Mouse (Mus musculus) heart, embryonic 15.5 days (tissue): ENCODE data around the gene Il17re. TPM values are rescaled to one million over a fixed set of nuclear protein-coding genes. Genes with fewer than 3 reads are reported as not detected.
A peak's percentile ranks its signal among the peaks of the same experiment; 100 is the strongest.

Experiments used
- ATAC-seq: fragments of 200-750 bp; cut with Nextera tagmentation; replicated peaks from 2 replicates; pipeline ENCODE4 v1.8.0; 2017; ENCODE audit warnings: low read depth, moderate TSS enrichment; ENCODE audit not compliant: insufficient number of reproducible peaks, insufficient read depth, low FRiP score
- H3K27ac ChIP-seq: fragments of 300-500 bp; sonication (generic); 2 replicates; pipeline ENCODE4 v1.5.1; 2015; ENCODE audit warnings: mild to moderate bottlenecking, inconsistent platforms
- H3K27me3 ChIP-seq: fragments of 300-500 bp; sonication (generic); 2 replicates; pipeline ENCODE4 v1.6.1; 2015; ENCODE audit warnings: inconsistent platforms
- H3K36me3 ChIP-seq: fragments of 300-500 bp; sonication (generic); 2 replicates; pipeline ENCODE4 v1.6.1; 2015; ENCODE audit warnings: mild to moderate bottlenecking, inconsistent platforms
- H3K4me1 ChIP-seq: fragments of 300-500 bp; sonication (generic); replicated peaks from 2 replicates; pipeline ENCODE4 v1.6.1; 2015; ENCODE audit warnings: inconsistent platforms
- H3K4me2 ChIP-seq: fragments of 300-500 bp; sonication (generic); 2 replicates; pipeline ENCODE4 v1.6.1; 2015; ENCODE audit warnings: inconsistent platforms, mild to moderate bottlenecking, moderate library complexity
- H3K4me3 ChIP-seq: fragments of 300-500 bp; sonication (generic); 2 replicates; pipeline ENCODE4 v1.5.1; 2015; ENCODE audit warnings: mild to moderate bottlenecking, inconsistent platforms
- H3K9ac ChIP-seq: fragments of 300-500 bp; sonication (generic); 2 replicates; pipeline ENCODE4 v1.6.1; 2015; ENCODE audit warnings: mild to moderate bottlenecking, inconsistent platforms
- H3K9me3 ChIP-seq: fragments of 300-500 bp; sonication (generic); replicated peaks from 2 replicates; pipeline ENCODE4 v1.6.1; 2016; ENCODE audit warnings: inconsistent platforms
- WGBS: fragments of 180-500 bp; shearing (Covaris S2); methylation state at CpG from one replicate; pipeline ENCODE4 v1.1.7; 2015; ENCODE audit warnings: mixed read lengths; 5-methylcytosine and 5-hydroxymethylcytosine counted together
- polyA plus RNA-seq: library from polyadenylated mRNA; unstranded; fragments of >200 nt; fragmentation: Nextera tagmentation; extraction: Ambion mirVana; gene quantifications from 2 replicates; pipeline ENCODE4 v1.2.1, GENCODE M21; 2015

The Il17re gene
- polyA plus RNA-seq, 1 experiment from 2014 or later, result 1.4 TPM

DNA sequence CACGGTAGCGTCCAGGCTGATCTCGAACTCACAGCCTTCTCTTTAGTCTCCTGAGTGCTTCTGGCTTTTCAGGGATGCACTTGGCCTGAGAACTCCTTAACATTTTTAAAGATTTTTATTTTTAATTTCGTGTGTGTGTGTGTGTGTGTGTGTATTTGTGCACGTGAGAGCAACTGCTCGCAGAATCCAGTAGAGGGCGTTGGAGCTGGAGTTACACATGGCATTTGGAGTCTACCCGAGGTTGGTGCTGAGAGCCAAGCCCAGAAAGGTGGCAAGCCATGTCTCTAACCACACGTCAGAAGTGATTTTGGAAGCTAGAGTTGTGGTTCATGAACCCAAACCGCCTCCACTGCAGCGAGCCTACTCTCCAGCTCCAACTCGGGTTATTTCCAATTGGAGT is 15.2 kb upstream of the Il17re start:
- Histone ChIP-seq H3K9ac (peak overlapping the region; percentile 95), H3K4me3 (peak overlapping the region; percentile 96), H3K36me3 (peaks cover 15% of the 10 kb centered on the region), H3K27ac (peak overlapping the region; percentile 61; the same call in 1 of the 2 replicates), H3K4me1 (peaks cover 6% of the 10 kb centered on the region), H3K4me2 (peak overlapping the region; percentile 80), H3K9me3 (no peaks in the 10 kb centered on the region), H3K27me3 (no peaks in the 10 kb centered on the region)
- ATAC-seq, result no peak
- 44% methylated on average over 12 of the region's 12 CpGs for WGBS

DNA sequence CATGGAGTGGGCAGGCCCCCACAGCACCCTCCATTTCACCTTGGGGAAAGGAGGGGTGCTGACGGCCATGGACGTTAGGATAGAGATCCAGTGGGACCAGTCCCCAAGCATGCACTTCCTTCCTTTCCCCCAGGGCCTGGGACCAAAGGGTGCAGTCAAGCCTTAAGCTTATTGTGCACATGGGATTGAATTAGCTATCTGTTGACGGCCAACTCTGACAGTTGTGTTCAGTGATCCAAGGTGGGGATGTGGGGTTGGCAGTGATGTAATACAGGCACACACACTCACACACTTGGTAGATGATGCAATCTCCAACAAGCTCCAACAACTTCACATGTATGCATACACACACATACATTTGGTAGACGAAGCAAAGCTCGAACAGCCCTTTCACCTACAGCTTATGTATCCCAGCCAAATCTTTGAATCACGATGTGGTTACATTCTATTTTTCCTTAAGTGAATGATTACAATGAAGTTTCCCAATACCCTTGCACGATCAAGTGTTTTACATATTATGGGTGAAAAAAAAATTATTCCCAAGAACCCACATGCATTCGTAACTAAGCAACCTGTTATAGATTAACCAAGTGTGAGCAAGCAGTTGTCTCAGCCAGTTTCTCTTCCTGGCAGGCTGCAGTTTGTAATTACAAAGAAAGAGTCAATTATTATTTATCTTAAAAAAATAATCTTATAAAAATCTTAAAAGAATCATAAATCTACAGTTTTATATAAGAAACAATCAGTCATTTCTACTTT is 13.9 kb upstream of the Il17re start:
- Histone ChIP-seq H3K4me3 (no peak overlapping the region), H3K9me3 (no peaks in the 10 kb centered on the region), H3K9ac (no peak overlapping the region), H3K36me3 (peaks cover 21% of the 10 kb centered on the region), H3K4me1 (peaks cover 6% of the 10 kb centered on the region), H3K27ac (no peak overlapping the region), H3K4me2 (no peak overlapping the region), H3K27me3 (no peaks in the 10 kb centered on the region)
- WGBS, result 85% methylated on average over 8 of the region's 8 CpGs
- no peak for ATAC-seq

DNA sequence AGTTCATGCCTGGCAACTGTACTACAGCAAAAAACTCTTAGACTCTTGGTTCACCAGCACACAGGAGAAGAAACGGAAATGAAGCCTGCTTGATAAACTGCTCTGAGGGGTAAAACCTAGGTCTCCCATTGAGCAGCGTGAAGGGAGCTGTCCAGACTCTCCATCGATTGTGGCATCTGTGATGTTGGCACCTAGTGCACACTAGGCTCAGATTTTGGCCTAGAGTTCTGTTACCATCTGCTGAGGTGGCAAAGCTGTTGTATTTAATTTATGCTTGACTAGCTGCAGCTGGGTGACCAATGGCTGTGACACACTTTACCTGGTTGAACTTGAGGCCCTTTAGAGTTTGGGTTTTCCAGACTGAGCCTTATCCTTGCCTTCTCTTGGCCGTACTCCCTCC is 10.6 kb upstream of the Il17re start:
- no peak overlapping the region for H3K4me3 ChIP-seq
- H3K9ac ChIP-seq, result no peak overlapping the region
- no peaks in the 10 kb centered on the region for H3K27me3 ChIP-seq
- peaks cover 16% of the 10 kb centered on the region for H3K4me1 ChIP-seq
- peaks cover 21% of the 10 kb centered on the region for H3K36me3 ChIP-seq
- WGBS, result 91% methylated on average over 4 of the region's 4 CpGs
- H3K27ac ChIP-seq, result no peak overlapping the region
- no peak overlapping the region for H3K4me2 ChIP-seq
- H3K9me3 ChIP-seq, result no peaks in the 10 kb centered on the region
- no peak for ATAC-seq

DNA sequence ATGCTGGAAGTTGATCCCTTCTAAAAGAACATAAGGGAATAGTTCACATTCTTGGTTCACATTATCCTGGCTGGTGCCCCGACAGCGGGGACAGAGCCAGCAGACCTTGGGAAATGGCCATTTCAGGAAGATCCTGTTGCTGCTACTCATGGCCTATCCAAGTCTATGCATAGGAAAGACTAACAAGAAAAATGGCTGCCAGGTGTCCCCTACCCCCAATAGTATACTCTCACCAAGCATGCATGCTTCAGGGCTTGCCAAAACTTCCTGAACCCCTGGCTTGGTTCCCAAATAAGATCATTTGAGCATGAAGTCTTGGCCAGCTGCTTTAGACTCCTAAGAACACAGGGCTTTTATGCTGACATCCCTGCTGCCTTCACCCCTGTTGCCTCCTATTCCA is 6.4 kb upstream of the Il17re start:
- no peak for ATAC-seq
- no peak overlapping the region for H3K27ac ChIP-seq
- WGBS, result 53% methylated on average over 2 of the region's 2 CpGs

DNA sequence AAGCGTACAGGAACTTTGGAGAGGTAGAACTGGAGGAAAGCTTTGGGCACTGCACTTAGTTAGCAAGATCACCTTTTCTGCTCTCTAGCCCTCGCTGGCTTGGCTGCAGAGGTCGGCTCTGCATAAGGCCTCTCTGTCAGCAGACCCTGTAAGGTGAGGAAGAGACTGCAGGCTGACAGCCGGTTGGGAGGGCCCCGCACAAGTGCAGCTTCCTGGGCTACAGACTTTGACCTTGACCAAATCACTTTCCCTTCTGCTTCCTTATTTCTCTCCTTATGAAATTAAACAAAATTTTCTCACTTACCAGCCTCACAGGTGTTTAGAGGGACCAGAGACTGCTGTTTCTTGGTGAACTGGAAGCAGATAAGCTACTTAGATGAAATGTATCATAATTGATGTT is 3.3 kb upstream of the Il17re start:
- peaks cover 9% of the 10 kb centered on the region; the same call in 1 of the 2 replicates for H3K4me1 ChIP-seq
- H3K4me3 ChIP-seq, result no peak overlapping the region
- 44% methylated on average over 5 of the region's 5 CpGs for WGBS
- no peaks in the 10 kb centered on the region; the same call in 1 of the 2 replicates for H3K27me3 ChIP-seq
- no peak overlapping the region for H3K9ac ChIP-seq
- no peaks in the 10 kb centered on the region for H3K9me3 ChIP-seq
- H3K27ac ChIP-seq, result no peak overlapping the region
- ATAC-seq, result no peak
- no peaks in the 10 kb centered on the region for H3K36me3 ChIP-seq
- no peak overlapping the region for H3K4me2 ChIP-seq

More for the DNA sequence above, 6.4 kb upstream of the Il17re start:
- Histone ChIP-seq H3K4me1 (peaks cover 9% of the 10 kb centered on the region; the same call in 1 of the 2 replicates), H3K4me3 (no peak overlapping the region), H3K36me3 (peaks cover 19% of the 10 kb centered on the region), H3K4me2 (no peak overlapping the region), H3K27me3 (no peaks in the 10 kb centered on the region), H3K9me3 (no peaks in the 10 kb centered on the region), H3K9ac (no peak overlapping the region)

DNA sequence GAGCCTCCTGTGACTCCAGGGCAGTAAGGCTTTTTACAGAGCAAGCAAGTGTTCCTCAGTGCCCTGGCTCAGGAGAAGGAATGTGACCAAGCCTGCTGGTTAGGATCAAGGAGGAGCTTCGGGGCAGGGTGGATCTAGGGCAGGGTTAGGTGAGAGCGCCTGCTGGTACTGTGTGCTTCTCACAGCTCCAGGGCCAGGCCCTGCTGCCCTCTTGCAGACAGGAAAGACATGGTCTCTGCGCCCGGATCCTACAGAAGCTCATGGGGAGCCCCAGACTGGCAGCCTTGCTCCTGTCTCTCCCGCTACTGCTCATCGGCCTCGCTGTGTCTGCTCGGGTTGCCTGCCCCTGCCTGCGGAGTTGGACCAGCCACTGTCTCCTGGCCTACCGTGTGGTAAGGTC is 351 bp downstream of the Il17re start:
- Histone ChIP-seq H3K27me3 (no peaks in the 10 kb centered on the region; the same call in 1 of the 2 replicates), H3K27ac (no peak overlapping the region), H3K36me3 (no peaks in the 10 kb centered on the region), H3K4me3 (no peak overlapping the region), H3K4me2 (no peak overlapping the region), H3K4me1 (no peaks in the 10 kb centered on the region), H3K9ac (no peak overlapping the region), H3K9me3 (no peaks in the 10 kb centered on the region)
- 48% methylated on average over 10 of the region's 10 CpGs for WGBS
- no peak for ATAC-seq

DNA sequence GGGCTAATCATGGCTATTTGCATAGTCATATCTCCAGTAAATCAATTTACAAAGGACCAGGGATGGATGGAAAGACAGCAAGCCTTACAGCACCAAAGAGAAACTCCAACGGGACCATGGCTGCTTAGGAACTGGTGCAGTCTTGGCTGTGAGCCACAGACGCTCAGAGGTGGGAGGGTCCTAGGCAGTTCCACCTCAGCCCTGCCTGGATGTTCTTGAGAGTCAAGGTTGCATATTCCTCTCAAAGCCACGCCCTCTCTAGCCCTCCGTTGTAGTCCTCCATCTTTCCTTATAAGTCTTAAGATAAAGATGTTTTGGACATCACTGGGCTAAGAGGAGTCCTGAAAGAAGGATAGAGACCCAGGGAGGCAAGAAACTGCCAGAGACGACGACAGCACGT is 5.8 kb downstream of the Il17re start:
- no peaks in the 10 kb centered on the region for H3K9me3 ChIP-seq
- H3K4me3 ChIP-seq, result no peak overlapping the region
- H3K4me2 ChIP-seq, result no peak overlapping the region
- no peak overlapping the region for H3K27ac ChIP-seq
- no peaks in the 10 kb centered on the region for H3K27me3 ChIP-seq
- no peak for ATAC-seq
- H3K4me1 ChIP-seq, result peaks cover 3% of the 10 kb centered on the region
- no peaks in the 10 kb centered on the region for H3K36me3 ChIP-seq
- 62% methylated on average over 7 of the region's 7 CpGs for WGBS
- H3K9ac ChIP-seq, result no peak overlapping the region

DNA sequence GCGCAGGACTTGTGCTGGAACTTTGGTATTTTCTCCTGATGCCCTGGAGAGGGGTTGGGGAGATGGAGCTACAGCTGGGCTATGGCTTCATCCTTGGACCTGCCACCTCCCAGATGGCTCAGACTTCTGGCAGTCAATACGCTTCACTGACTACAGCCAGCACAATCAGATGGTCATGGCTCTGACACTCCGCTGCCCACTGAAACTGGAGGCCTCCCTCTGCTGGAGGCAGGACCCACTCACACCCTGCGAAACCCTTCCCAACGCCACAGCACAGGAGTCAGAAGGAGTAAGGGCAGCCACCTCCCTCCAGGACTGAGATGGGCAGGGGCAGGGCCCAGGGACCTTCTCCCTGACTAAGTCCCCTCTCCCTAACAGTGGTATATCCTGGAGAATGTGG is 7.3 kb downstream of the Il17re start:
- Histone ChIP-seq H3K9me3 (no peaks in the 10 kb centered on the region), H3K36me3 (no peaks in the 10 kb centered on the region), H3K4me1 (peaks cover 13% of the 10 kb centered on the region), H3K9ac (no peak overlapping the region), H3K4me2 (no peak overlapping the region), H3K4me3 (no peak overlapping the region), H3K27ac (no peak overlapping the region), H3K27me3 (peaks cover 12% of the 10 kb centered on the region)
- no peak for ATAC-seq
- 45% methylated on average over 5 of the region's 5 CpGs for WGBS

DNA sequence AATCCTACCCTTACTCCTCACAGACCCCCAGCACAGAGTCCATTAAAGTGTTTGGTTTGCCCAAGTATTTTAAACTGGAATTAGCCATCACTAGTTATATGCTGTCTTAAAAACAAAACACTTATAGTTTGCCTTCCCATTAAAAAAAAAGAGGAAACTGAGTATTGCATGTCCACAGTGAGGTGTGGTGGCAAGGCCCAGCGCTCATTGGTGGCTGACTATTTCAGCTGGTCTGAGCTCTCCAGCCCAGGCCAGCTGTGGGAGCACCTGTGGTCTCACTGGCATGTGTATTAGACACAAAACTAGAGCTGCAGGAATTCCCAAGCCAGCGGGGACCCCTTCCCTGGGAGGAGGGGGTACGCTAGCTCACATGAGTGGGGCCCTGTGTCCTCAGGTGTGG is 10.2 kb downstream of the Il17re start:
- H3K27ac ChIP-seq, result no peak overlapping the region
- no peak for ATAC-seq
- no peaks in the 10 kb centered on the region for H3K36me3 ChIP-seq
- H3K9ac ChIP-seq, result no peak overlapping the region
- peaks cover 17% of the 10 kb centered on the region for H3K27me3 ChIP-seq
- WGBS, result 69% methylated on average over 3 of the region's 3 CpGs
- no peaks in the 10 kb centered on the region for H3K9me3 ChIP-seq
- no peak overlapping the region for H3K4me3 ChIP-seq
- H3K4me2 ChIP-seq, result no peak overlapping the region; the same call in 1 of the 2 replicates
- H3K4me1 ChIP-seq, result peaks cover 30% of the 10 kb centered on the region

DNA sequence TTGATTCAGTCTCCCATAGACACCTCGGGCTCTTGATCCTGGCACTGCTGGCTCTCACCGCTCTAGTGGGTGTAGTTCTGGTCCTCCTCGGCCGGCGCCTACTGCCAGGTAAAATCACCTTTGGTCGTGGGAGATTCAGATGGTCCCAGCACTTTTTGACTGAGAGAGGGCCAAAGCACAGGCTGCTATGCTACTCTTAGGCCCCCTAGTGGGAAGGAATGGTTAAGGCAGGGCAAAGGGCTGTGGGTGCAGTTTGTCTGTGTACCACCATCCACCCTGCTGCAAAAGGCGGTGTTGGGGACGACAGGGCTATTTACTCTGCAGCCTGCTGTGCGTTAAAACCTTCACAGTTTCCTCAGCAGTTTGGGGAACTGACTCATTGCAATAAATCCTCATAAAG is 10.7 kb downstream of the Il17re start:
- Histone ChIP-seq H3K36me3 (no peaks in the 10 kb centered on the region), H3K27ac (no peak overlapping the region), H3K27me3 (peaks cover 17% of the 10 kb centered on the region), H3K4me3 (peak overlapping the region; percentile 44), H3K4me1 (peaks cover 30% of the 10 kb centered on the region), H3K9me3 (no peaks in the 10 kb centered on the region), H3K9ac (peak overlapping the region; percentile 43; the same call in 1 of the 2 replicates), H3K4me2 (peak overlapping the region; percentile 82)
- 7% methylated on average over 9 of the region's 9 CpGs for WGBS
- ATAC-seq, result no peak

DNA sequence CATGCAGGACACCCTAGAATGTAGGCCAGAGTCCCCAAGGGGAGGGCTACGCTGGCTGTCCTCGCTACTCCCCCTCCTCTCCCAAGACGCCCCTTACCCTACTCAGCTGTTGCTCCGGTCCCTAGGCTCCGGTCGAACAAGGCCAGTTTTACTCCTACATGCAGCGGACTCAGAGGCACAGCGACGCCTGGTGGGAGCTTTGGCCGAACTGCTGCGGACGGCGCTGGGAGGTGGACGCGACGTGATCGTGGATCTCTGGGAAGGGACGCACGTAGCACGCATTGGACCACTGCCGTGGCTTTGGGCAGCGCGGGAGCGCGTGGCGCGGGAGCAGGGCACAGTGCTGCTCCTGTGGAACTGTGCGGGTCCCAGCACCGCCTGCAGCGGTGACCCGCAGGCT is 11.1 kb downstream of the Il17re start:
- ATAC-seq, result peak; percentile 63; the same call in 1 of the 2 replicates
- Histone ChIP-seq H3K4me3 (peak overlapping the region; percentile 44), H3K4me2 (peak overlapping the region; percentile 82), H3K36me3 (no peaks in the 10 kb centered on the region), H3K9ac (peak overlapping the region; percentile 43), H3K4me1 (peaks cover 30% of the 10 kb centered on the region), H3K27ac (no peak overlapping the region), H3K9me3 (no peaks in the 10 kb centered on the region), H3K27me3 (peaks cover 17% of the 10 kb centered on the region)
- 2% methylated on average over 31 of the region's 31 CpGs for WGBS
